Mouse (Mus musculus) hindbrain, embryonic 14.5 days (tissue): Measurements from ENCODE around the gene Scube1. TPM values are rescaled to one million over a fixed set of nuclear protein-coding genes. Genes with fewer than 3 reads are reported as not detected.

ENCODE experiments used
- ATAC-seq: fragments of 200-750 bp; cut with Nextera tagmentation; 2 replicates; pipeline ENCODE4 v1.8.0; 2017; ENCODE audit warnings: moderate number of reproducible peaks, mild to moderate bottlenecking, moderate TSS enrichment, moderate library complexity; ENCODE audit not compliant: low FRiP score
- DNase-seq: peaks from one replicate; pipeline ENCODE4 v3.0.0-alpha.2; 2015; ENCODE audit warnings: low spot score
- H3K27ac ChIP-seq: fragments of 300-500 bp; sonication (generic); 2 replicates; pipeline ENCODE4 v1.5.1; 2014; ENCODE audit warnings: mild to moderate bottlenecking, moderate library complexity
- H3K27me3 ChIP-seq: fragments of 300-500 bp; sonication (generic); 2 replicates; pipeline ENCODE4 v1.6.1; 2014; ENCODE audit warnings: mild to moderate bottlenecking, low read length, mixed read lengths; ENCODE audit not compliant: control insufficient read depth, insufficient read depth
- H3K36me3 ChIP-seq: fragments of 300-500 bp; sonication (generic); replicated peaks from 2 replicates; pipeline ENCODE4 v1.6.1; 2014; ENCODE audit not compliant: control insufficient read depth, insufficient read depth
- H3K4me1 ChIP-seq: fragments of 300-500 bp; sonication (generic); replicated peaks from 2 replicates; pipeline ENCODE4 v1.6.1; 2014; ENCODE audit warnings: antibody characterized with exemption, low read length, mixed read lengths; ENCODE audit not compliant: control insufficient read depth, insufficient read depth
- H3K4me2 ChIP-seq: fragments of 300-500 bp; sonication (generic); replicated peaks from 2 replicates; pipeline ENCODE4 v1.6.1; 2014; ENCODE audit warnings: mild to moderate bottlenecking, moderate library complexity
- H3K4me3 ChIP-seq: fragments of 300-500 bp; sonication (generic); replicated peaks from 2 replicates; pipeline ENCODE4 v1.5.1; 2014; ENCODE audit warnings: mild to moderate bottlenecking, low read length
- H3K9ac ChIP-seq: fragments of 300-500 bp; sonication (generic); 2 replicates; pipeline ENCODE4 v1.6.1; 2014
- H3K9me3 ChIP-seq: fragments of 300-500 bp; sonication (generic); 2 replicates; pipeline ENCODE4 v1.6.1; 2016; ENCODE audit warnings: low read length; ENCODE audit not compliant: control insufficient read depth
- WGBS: fragments of 180-500 bp; shearing (Covaris S2); extraction: QIAGEN DNeasy Blood & Tissue Kit; methylation state at CpG from one replicate; pipeline ENCODE4 v1.1.7; 2014; 5-methylcytosine and 5-hydroxymethylcytosine counted together
- polyA plus RNA-seq: library from polyadenylated mRNA; unstranded; fragments of >200 nt; fragmentation: Nextera tagmentation; extraction: Ambion mirVana; gene quantifications from 2 replicates; pipeline ENCODE4 v1.2.1, GENCODE M21; 2014

Scube1 gene
- polyA plus RNA-seq, 1 experiment from 2014 or later: 12.7 TPM

- ATAC-seq (peak; percentile 24; the same call in 1 of the 2 replicates), DNase-seq (no peak)
- H3K27ac ChIP-seq: no peak overlapping the region
- peaks cover 15% of the 10 kb centered on the region for H3K4me1 ChIP-seq
- H3K36me3 ChIP-seq: no peaks in the 10 kb centered on the region
- H3K4me3 ChIP-seq: no peak overlapping the region
- H3K9me3 ChIP-seq: no peaks in the 10 kb centered on the region
- 0 out of 2 replicates have a peak overlapping the region, but pooled peaks have one; percentile 8 for H3K9ac ChIP-seq
- no peaks in the 10 kb centered on the region for H3K27me3 ChIP-seq
- 5% methylated on average over 11 of the region's 11 CpGs for WGBS
- H3K4me2 ChIP-seq: no peak overlapping the region; the same call in 1 of the 2 replicates
Observed at GRCm38 (mm10) chr15:83678606-83679005, 46.2 kb downstream of the Scube1 start.

- ATAC-seq: peak; percentile 21; the same call in 1 of the 2 replicates
- H3K9me3 ChIP-seq: no peaks in the 10 kb centered on the region
- H3K4me2 ChIP-seq: no peak overlapping the region; the same call in 1 of the 2 replicates
Observed at GRCm38 (mm10) chr15:83678089-83678488, 46.7 kb downstream of the Scube1 start.

GRCm38 (mm10) chr15:83677098-83677497 lies 47.7 kb downstream of the Scube1 start:
- ATAC-seq (no peak), DNase-seq (no peak)
- Histone ChIP-seq H3K4me2 (no peak overlapping the region), H3K27ac (no peak overlapping the region), H3K36me3 (no peaks in the 10 kb centered on the region), H3K9ac (no peak overlapping the region), H3K9me3 (no peaks in the 10 kb centered on the region), H3K4me3 (no peak overlapping the region), H3K27me3 (no peaks in the 10 kb centered on the region), H3K4me1 (peaks cover 15% of the 10 kb centered on the region)
- WGBS: 93% methylated on average over 6 of the region's 6 CpGs

More at GRCm38 (mm10) chr15:83678089-83678488, 46.7 kb downstream of the Scube1 start:
- H3K4me1 ChIP-seq: peaks cover 15% of the 10 kb centered on the region
- no peak overlapping the region for H3K27ac ChIP-seq
- DNase-seq: no peak
- H3K9ac ChIP-seq: 0 out of 2 replicates have a peak overlapping the region, but pooled peaks have one; percentile 8
- H3K4me3 ChIP-seq: no peak overlapping the region
- no peaks in the 10 kb centered on the region for H3K27me3 ChIP-seq
- 6% methylated on average over 7 of the region's 7 CpGs for WGBS
- no peaks in the 10 kb centered on the region for H3K36me3 ChIP-seq

- H3K4me3 ChIP-seq: no peak overlapping the region
- ATAC-seq: no peak
- no peak overlapping the region for H3K9ac ChIP-seq
- H3K4me1 ChIP-seq: peaks cover 15% of the 10 kb centered on the region
- H3K27me3 ChIP-seq: no peaks in the 10 kb centered on the region
- no peaks in the 10 kb centered on the region for H3K9me3 ChIP-seq
- no peak overlapping the region for H3K27ac ChIP-seq
- WGBS: 97% methylated on average over 3 of the region's 3 CpGs
- DNase-seq: no peak
- no peak overlapping the region for H3K4me2 ChIP-seq
- H3K36me3 ChIP-seq: no peaks in the 10 kb centered on the region
Observed at GRCm38 (mm10) chr15:83676286-83676685, 48.5 kb downstream of the Scube1 start.

- H3K27ac ChIP-seq: no peak overlapping the region
- no peak for DNase-seq
- no peak for ATAC-seq
- H3K4me3 ChIP-seq: no peak overlapping the region
- H3K9ac ChIP-seq: no peak overlapping the region
- no peaks in the 10 kb centered on the region for H3K36me3 ChIP-seq
- H3K4me2 ChIP-seq: no peak overlapping the region
- H3K4me1 ChIP-seq: peaks cover 10% of the 10 kb centered on the region
- WGBS: 88% methylated on average over 3 of the region's 3 CpGs
- no peaks in the 10 kb centered on the region for H3K9me3 ChIP-seq
- no peaks in the 10 kb centered on the region for H3K27me3 ChIP-seq
Observed at GRCm38 (mm10) chr15:83673621-83674020, 51.2 kb downstream of the Scube1 start.

GRCm38 (mm10) chr15:83667501-83667900 lies 57.3 kb downstream of the Scube1 start:
- no peaks in the 10 kb centered on the region for H3K27me3 ChIP-seq
- H3K9ac ChIP-seq: no peak overlapping the region
- H3K4me2 ChIP-seq: no peak overlapping the region
- H3K4me1 ChIP-seq: no peaks in the 10 kb centered on the region
- no peak overlapping the region for H3K27ac ChIP-seq
- DNase-seq: no peak
- no peaks in the 10 kb centered on the region for H3K9me3 ChIP-seq
- ATAC-seq: no peak; the same call in 1 of the 2 replicates
- WGBS: 40% methylated on average over 6 of the region's 6 CpGs
- no peaks in the 10 kb centered on the region for H3K36me3 ChIP-seq
- no peak overlapping the region for H3K4me3 ChIP-seq

GRCm38 (mm10) chr15:83666418-83666817 lies 58.4 kb downstream of the Scube1 start:
- ATAC-seq: no peak
- H3K9me3 ChIP-seq: no peaks in the 10 kb centered on the region
- H3K36me3 ChIP-seq: no peaks in the 10 kb centered on the region
- no peak overlapping the region for H3K4me2 ChIP-seq
- H3K4me3 ChIP-seq: no peak overlapping the region
- no peaks in the 10 kb centered on the region for H3K4me1 ChIP-seq
- no peak overlapping the region for H3K27ac ChIP-seq
- no peak for DNase-seq
- H3K27me3 ChIP-seq: no peaks in the 10 kb centered on the region
- no peak overlapping the region for H3K9ac ChIP-seq
- WGBS: 78% methylated on average over 10 of the region's 10 CpGs

- no peaks in the 10 kb centered on the region for H3K36me3 ChIP-seq
- no peaks in the 10 kb centered on the region for H3K4me1 ChIP-seq
- ATAC-seq (no peak), DNase-seq (no peak)
- 82% methylated on average over 6 of the region's 6 CpGs for WGBS
- H3K4me3 ChIP-seq: no peak overlapping the region
- H3K9me3 ChIP-seq: no peaks in the 10 kb centered on the region
- H3K27me3 ChIP-seq: no peaks in the 10 kb centered on the region
- H3K4me2 ChIP-seq: no peak overlapping the region
- no peak overlapping the region for H3K9ac ChIP-seq
- H3K27ac ChIP-seq: no peak overlapping the region
Observed at GRCm38 (mm10) chr15:83665993-83666392, 58.8 kb downstream of the Scube1 start.

GRCm38 (mm10) chr15:83664722-83665121 lies 60.1 kb downstream of the Scube1 start:
- Histone ChIP-seq H3K36me3 (no peaks in the 10 kb centered on the region), H3K4me2 (no peak overlapping the region), H3K27ac (no peak overlapping the region), H3K9me3 (no peaks in the 10 kb centered on the region), H3K27me3 (no peaks in the 10 kb centered on the region), H3K9ac (no peak overlapping the region), H3K4me1 (no peaks in the 10 kb centered on the region), H3K4me3 (no peak overlapping the region)
- DNase-seq (peak; percentile 55), ATAC-seq (0 out of 2 replicates have a peak, but pooled peaks have one; percentile 31)
- WGBS: 53% methylated on average over 5 of the region's 5 CpGs

- H3K4me2 ChIP-seq: no peak overlapping the region
- WGBS: 22% methylated on average over 4 of the region's 4 CpGs
- H3K27ac ChIP-seq: no peak overlapping the region
- H3K4me3 ChIP-seq: no peak overlapping the region
- H3K9ac ChIP-seq: no peak overlapping the region
- DNase-seq (no peak), ATAC-seq (no peak)
- H3K27me3 ChIP-seq: no peaks in the 10 kb centered on the region
- H3K36me3 ChIP-seq: no peaks in the 10 kb centered on the region
- H3K9me3 ChIP-seq: no peaks in the 10 kb centered on the region
- no peaks in the 10 kb centered on the region for H3K4me1 ChIP-seq
Observed at GRCm38 (mm10) chr15:83663066-83663465, 61.8 kb downstream of the Scube1 start.
